Mouse (Mus musculus) megakaryocyte progenitor cell, adult 5-6 weeks (primary cell): ENCODE measurements around the gene Gm11639. TPM values are rescaled to one million over a fixed set of nuclear protein-coding genes. Genes with fewer than 3 reads are reported as not detected.

ENCODE experiments used
- ATAC-seq: replicated peaks from 2 replicates; pipeline ENCODE4 v1.8.0; 2016; ENCODE audit warnings: mild to moderate bottlenecking, moderate TSS enrichment, inconsistent platforms; ENCODE audit not compliant: poor library complexity
- total RNA-seq, 2 experiments: library from RNA; stranded (forward) in 1 of 2; stranded (reverse) in 1 of 2; fragments of 157-497, 149-512 nt in 1 of 2; fragments of 200-1000 nt in 1 of 2; gene quantifications; 2 replicates each; pipeline versions ENCODE4 v1.2.3 to v1.2.4; 2015 to 2017

Gene Gm11639
- total RNA-seq, 2 experiments from 2014 or later: not detected

DNA sequence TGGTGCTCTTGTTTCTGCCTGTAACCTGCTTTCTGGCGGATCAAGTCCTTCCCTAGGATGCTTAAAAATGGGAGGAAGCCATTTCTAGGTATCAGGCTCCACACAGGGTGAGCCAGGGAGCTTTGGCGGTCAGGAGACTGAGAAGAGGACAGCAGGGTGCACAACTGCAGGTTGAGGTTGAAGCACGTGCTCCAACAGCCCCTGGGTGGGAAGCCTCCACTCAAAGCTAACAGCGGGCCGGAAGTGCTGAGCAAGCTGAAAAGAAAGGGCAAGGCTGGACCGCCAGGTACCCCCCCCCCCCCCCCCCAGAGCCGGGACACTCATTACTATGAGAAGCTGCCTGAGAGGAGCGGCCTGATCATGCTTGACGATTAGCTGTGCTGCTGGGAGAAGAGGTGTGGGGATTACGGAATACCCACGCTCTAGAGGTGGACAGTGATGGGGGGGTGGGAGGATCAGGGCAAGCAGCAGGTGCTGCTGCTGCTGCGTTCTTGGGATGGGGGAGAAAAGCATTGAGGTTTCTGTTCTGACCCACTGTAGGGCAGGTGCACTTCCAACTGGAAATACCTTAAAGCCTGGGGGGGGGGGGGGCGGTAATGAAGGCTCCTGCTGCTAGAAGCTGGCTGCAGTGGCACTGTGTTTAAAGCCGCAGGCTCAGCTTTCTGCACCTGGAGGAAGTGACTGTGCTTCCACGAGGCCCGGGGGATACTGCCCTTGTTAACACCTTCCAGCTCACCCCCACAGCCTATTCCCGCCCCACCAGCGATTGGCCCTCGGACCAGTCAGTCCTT is 465.9 kb downstream of the Gm11639 start:
- ATAC-seq: peak; percentile 15; the same call in 1 of the 2 replicates

GRCm38 (mm10) chr11:105152017-105152300 is 466.5 kb downstream of the Gm11639 start:
- peak; percentile 1; the same call in 1 of the 2 replicates for ATAC-seq

GRCm38 (mm10) chr11:105152357-105152899 is 466.9 kb downstream of the Gm11639 start:
- ATAC-seq: peak; percentile 69

GRCm38 (mm10) chr11:105153068-105153833 is 467.7 kb downstream of the Gm11639 start:
- ATAC-seq: peak; percentile 21

DNA sequence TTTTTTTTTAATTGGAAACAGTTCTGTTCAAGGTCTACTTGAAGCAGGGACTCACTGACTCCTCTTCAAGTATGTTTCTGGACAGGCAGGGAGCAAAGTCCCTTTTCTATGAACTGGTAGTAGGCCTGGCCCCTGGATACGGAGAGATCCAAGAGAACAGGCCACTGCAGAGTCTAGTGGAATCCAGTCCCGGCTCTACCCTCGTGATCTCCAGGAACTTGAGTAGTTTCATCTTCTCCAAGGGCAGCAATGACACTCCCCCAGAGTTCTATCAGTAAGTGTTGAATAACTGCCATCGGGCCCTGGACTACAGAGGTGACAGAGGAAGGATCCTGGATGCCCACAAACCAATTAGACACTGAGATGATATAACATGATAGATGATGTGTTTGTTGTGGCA is 470.4 kb downstream of the Gm11639 start:
- ATAC-seq: no peak

GRCm38 (mm10) chr11:105156748-105157267 is 471.3 kb downstream of the Gm11639 start:
- ATAC-seq: no peak

DNA sequence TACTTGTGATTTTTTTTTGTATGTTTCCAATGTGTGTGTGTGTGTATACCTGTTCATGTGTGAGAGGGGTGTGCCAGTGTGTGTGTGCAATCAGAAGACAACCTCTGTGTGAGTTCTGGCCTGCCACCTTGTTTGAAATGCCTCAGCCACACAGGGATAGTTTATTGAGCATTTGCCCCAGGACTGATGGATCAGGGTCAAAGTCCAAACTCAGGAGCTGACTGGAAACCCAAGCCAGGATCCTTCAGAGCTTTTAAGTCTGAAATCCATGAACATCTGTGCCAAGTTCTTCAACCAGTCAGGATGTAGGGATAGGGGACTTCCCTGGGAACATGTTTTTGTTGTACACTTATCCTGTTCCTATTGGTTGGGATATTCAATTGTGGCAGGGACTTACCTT is 472.5 kb downstream of the Gm11639 start:
- no peak for ATAC-seq

DNA sequence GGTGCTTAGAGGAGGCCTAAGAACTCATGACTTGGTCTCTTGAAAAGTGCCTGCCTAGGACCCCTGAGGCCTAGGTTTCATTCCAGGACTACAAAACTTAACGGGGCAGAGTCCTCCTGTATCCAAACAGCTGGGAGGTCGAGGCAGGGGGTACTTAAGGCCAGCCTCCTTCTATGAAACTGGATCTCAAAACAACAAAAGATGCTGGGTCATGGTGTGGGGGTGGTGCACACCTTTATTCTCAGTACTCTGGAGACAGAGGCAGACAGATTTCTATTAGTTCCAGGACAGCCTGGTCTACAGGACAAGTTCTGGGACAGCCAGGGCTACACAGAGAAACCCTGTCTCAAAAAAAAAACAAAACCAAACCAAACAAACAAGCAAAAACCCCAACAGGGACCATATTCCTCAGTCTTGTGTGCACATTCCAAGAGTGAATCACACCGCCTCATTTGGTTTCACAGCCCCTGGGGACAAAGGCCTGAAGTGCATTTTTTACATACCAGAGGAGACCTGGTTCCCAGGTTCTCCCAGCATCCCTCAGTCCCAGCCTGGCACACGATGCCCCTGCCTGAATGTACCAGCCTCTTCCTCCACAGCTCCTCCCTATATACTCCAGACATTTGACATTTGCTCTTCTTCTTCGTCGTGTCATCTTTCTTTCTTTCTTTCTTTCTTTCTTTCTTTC is 474.3 kb downstream of the Gm11639 start:
- ATAC-seq: no peak

DNA sequence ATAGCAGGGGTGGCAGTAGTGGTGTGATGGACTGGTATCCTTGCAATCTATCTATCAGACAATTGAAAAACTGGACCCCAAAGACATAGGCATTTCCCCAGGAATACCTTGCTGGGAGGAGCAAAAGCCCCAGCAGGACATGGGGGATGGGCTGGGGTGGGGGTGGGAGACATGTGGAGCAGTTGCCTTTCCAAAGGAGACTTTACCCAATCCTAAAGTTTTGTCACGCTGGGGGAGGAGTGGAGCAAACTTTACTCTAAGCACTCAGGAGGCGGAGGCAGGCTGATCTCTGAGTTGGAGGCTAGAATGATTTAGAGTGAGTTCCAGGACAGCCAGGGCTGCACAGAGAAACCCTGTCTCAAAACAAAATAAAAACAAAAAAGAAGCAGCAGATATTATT is 475.9 kb downstream of the Gm11639 start:
- no peak for ATAC-seq

GRCm38 (mm10) chr11:105164516-105165510 is 479.3 kb downstream of the Gm11639 start:
- no peak for ATAC-seq

- ATAC-seq: no peak
Measured at GRCm38 (mm10) chr11:105166780-105167179, 481.3 kb downstream of the Gm11639 start.

Other genes with a start within 250 kb of the Gm11639 start
- 62.8 and 64.0 TPM in 2 replicates for gene Kansl1, start 216.8 kb upstream of the Gm11639 start, total RNA-seq (2015)
- gene Kansl1, start 216.8 kb upstream of the Gm11639 start, total RNA-seq (2017): 29.6 and 37.2 TPM in 2 replicates
- 72.1 and 80.0 TPM in 2 replicates for gene Cdc27, start 135.1 kb upstream of the Gm11639 start, total RNA-seq (2015)
- 48.6 and 58.0 TPM in 2 replicates for gene Cdc27, start 135.1 kb upstream of the Gm11639 start, total RNA-seq (2017)
- gene Myl4, start 135.0 kb upstream of the Gm11639 start, total RNA-seq (2015): 2.2 and 3.2 TPM in 2 replicates
- gene Myl4, start 135.0 kb upstream of the Gm11639 start, total RNA-seq (2017): 1.8 and 4.9 TPM in 2 replicates
- 2.0 and 2.2 TPM in 2 replicates for gene Itgb3, start 77.7 kb upstream of the Gm11639 start, total RNA-seq (2015)
- 4.0 and 5.3 TPM in 2 replicates for gene Itgb3, start 77.7 kb upstream of the Gm11639 start, total RNA-seq (2017)